Mouse (Mus musculus) forebrain, embryonic 15.5 days (tissue): Measurements from ENCODE around the gene Arhgap28. TPM values are rescaled to one million over a fixed set of nuclear protein-coding genes. Genes with fewer than 3 reads are reported as not detected.
"Not testable (repeated sequence)": the region's sequence is repeated elsewhere in the genome, so short reads cannot be mapped to it uniquely, and the experiment has no call there.

Experiments
- ATAC-seq: fragments of 200-750 bp; cut with Nextera tagmentation; replicated peaks from 2 replicates; pipeline ENCODE4 v1.8.0; 2017; ENCODE audit warnings: mild to moderate bottlenecking, moderate TSS enrichment, moderate library complexity
- H3K27ac ChIP-seq: fragments of 300-500 bp; sonication (generic); replicated peaks from 2 replicates; pipeline ENCODE4 v1.5.1; 2015; ENCODE audit warnings: mild to moderate bottlenecking, inconsistent platforms
- H3K27me3 ChIP-seq: fragments of 300-500 bp; sonication (generic); 2 replicates; pipeline ENCODE4 v1.6.1; 2015; ENCODE audit warnings: inconsistent platforms
- H3K36me3 ChIP-seq: fragments of 300-500 bp; sonication (generic); 2 replicates; pipeline ENCODE4 v1.6.1; 2015; ENCODE audit warnings: mild to moderate bottlenecking, inconsistent platforms
- H3K4me1 ChIP-seq: fragments of 300-500 bp; sonication (generic); 2 replicates; pipeline ENCODE4 v1.6.1; 2015; ENCODE audit warnings: inconsistent platforms
- H3K4me2 ChIP-seq: fragments of 300-500 bp; sonication (generic); replicated peaks from 2 replicates; pipeline ENCODE4 v1.6.1; 2015; ENCODE audit warnings: mild to moderate bottlenecking, inconsistent platforms
- H3K4me3 ChIP-seq: fragments of 300-500 bp; sonication (generic); 2 replicates; pipeline ENCODE4 v1.5.1; 2015; ENCODE audit warnings: mild to moderate bottlenecking, inconsistent platforms
- H3K9ac ChIP-seq: fragments of 300-500 bp; sonication (generic); replicated peaks from 2 replicates; pipeline ENCODE4 v1.6.1; 2015; ENCODE audit warnings: mild to moderate bottlenecking, inconsistent platforms
- H3K9me3 ChIP-seq: fragments of 300-500 bp; sonication (generic); 2 replicates; pipeline ENCODE4 v1.6.1; 2016; ENCODE audit warnings: inconsistent platforms
- WGBS: fragments of 180-500 bp; shearing (Covaris S2); methylation state at CpG from one replicate; pipeline ENCODE4 v1.1.7; 2015; ENCODE audit warnings: mixed read lengths; 5-methylcytosine and 5-hydroxymethylcytosine counted together
- polyA plus RNA-seq: library from polyadenylated mRNA; unstranded; fragments of >200 nt; fragmentation: Nextera tagmentation; extraction: Ambion mirVana; gene quantifications from 2 replicates; pipeline ENCODE4 v1.2.1, GENCODE M21; 2015

The Arhgap28 gene
- polyA plus RNA-seq, 1 experiment from 2014 or later: 5.7 TPM

DNA sequence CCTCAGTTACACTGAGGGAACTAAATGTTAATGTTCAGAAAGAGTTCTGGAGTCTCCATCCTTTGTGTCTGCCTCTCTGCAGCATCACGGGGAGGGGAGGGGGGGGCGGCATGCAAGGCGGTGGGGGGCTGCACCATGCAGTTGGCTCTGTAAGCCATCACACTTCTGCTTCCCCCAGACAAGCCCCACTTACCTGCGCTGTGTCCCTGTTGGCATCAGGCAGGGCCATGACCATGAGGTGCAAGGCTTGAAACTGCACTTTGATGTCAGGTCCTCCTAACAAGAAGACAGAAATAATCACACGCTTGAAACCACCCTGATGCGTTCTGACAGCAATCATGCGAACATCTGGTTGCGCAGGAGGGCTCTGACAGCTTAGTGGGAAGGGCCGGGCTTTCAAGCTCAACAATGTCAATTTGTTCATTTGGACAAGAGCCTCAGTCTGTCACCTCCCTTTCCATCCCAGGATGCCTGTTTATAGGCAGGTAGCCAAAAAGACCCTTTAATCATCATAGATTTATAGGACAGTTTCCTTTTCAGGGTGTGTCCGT is 142.8 kb downstream of the Arhgap28 start:
- H3K4me1 ChIP-seq: 0 out of 2 replicates have a peak, but pooled peaks cover 4% of the 10 kb centered on the region
- H3K9ac ChIP-seq: no peak overlapping the region
- no peaks in the 10 kb centered on the region for H3K27me3 ChIP-seq
- H3K4me2 ChIP-seq: no peak overlapping the region
- no peak overlapping the region for H3K27ac ChIP-seq
- no peak overlapping the region for H3K4me3 ChIP-seq
- 78% methylated on average over 10 of the region's 10 CpGs for WGBS
- no peaks in the 10 kb centered on the region for H3K36me3 ChIP-seq
- peak; percentile 12; the same call in 1 of the 2 replicates for ATAC-seq
- H3K9me3 ChIP-seq: no peaks in the 10 kb centered on the region

DNA sequence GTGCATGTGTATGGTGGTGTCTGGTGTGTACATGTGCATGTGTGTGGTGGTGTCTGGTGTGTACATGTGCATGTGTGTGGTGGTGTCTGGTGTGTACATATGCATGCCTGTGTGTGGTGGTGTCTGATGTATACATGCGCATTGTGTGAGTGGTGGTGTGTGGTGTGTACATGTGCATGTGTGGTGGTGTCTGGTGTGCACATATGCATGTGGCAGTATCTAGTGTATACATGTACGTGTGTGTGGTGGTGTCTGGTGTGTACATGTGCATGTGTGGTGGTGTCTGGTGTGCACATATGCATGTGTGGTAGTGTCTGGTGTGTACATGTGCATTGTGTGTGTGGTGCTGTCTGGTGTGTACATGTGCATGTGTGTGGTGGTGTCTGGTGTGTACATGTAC is 162.4 kb downstream of the Arhgap28 start:
- ATAC-seq: not testable (repeated sequence)

DNA sequence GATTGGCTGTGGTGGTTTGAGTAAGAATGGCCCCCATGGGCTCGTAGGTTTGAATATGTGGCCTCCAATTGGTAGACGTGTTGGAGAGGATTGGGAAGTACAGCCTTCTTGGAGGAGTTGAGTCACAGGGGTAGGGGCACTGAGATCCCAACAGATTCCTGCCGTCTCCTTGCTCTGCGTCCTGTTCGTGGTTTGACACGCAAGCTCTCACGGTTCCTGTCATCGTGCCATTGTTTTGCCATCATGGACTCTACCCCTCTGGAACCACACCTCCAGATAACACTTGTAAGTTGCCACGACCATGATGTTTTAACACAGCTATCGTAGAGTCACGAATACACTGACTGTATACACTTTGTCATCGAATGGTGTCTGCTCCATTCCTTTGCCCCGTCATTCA is 165.0 kb downstream of the Arhgap28 start:
- Histone ChIP-seq H3K4me1 (no peaks in the 10 kb centered on the region), H3K4me2 (no peak overlapping the region), H3K9ac (no peak overlapping the region), H3K9me3 (no peaks in the 10 kb centered on the region), H3K27ac (no peak overlapping the region), H3K27me3 (no peaks in the 10 kb centered on the region), H3K4me3 (no peak overlapping the region), H3K36me3 (no peaks in the 10 kb centered on the region)
- ATAC-seq: no peak
- WGBS: 82% methylated on average over 13 of the region's 13 CpGs

More for the DNA sequence above, 162.4 kb downstream of the Arhgap28 start:
- H3K9me3 ChIP-seq, H3K27me3 ChIP-seq, H3K27ac ChIP-seq, H3K4me2 ChIP-seq, H3K9ac ChIP-seq, H3K4me1 ChIP-seq, H3K36me3 ChIP-seq, H3K4me3 ChIP-seq: not testable (repeated sequence)
- 95% methylated on average over 2 of the region's 2 CpGs for WGBS

DNA sequence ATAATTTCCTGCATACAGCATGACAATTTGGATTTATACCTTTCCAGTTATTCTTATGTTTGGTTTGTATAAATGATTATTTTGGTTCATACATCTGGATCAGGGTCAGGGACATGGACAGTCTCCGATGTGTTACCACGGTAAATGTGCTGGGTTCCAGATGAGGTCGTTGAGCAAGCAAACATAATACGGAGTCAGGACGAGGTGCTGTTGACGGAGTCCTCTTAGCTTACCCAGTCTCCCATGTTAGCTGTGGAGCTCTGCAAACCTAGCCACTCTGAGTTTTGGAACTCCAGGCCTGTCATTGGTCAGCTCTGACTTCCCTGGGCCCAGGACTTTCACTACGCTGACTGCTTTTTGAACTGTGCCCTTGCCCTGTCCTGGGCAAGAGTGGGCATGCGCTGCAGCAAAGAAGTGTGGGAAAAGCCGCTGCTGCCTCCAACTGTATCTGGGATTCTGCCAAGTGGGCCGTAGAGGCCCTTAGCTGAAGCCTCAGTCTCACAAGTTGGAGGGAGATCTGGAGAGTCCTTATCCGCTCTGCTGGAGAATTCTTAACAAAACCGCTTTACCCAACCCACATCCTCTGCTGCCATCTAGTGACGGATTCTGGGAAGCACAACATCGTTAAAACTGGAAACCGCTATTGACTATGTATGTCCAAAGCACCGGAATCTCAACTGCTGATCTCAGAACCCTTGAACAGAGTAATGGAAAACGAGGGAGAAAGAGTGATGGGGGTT is 166.4 kb downstream of the Arhgap28 start:
- no peak overlapping the region for H3K27ac ChIP-seq
- no peak overlapping the region for H3K9ac ChIP-seq
- no peak overlapping the region for H3K4me2 ChIP-seq
- H3K4me1 ChIP-seq: no peaks in the 10 kb centered on the region
- peak; percentile 86 for ATAC-seq
- H3K4me3 ChIP-seq: no peak overlapping the region
- no peaks in the 10 kb centered on the region for H3K36me3 ChIP-seq
- no peaks in the 10 kb centered on the region for H3K27me3 ChIP-seq
- no peaks in the 10 kb centered on the region for H3K9me3 ChIP-seq
- WGBS: 54% methylated on average over 17 of the region's 17 CpGs

GRCm38 (mm10) chr17:67836146-67836895 is 167.6 kb downstream of the Arhgap28 start:
- Histone ChIP-seq H3K4me3 (no peak overlapping the region), H3K27me3 (no peaks in the 10 kb centered on the region), H3K4me2 (no peak overlapping the region), H3K4me1 (no peaks in the 10 kb centered on the region), H3K9ac (no peak overlapping the region), H3K27ac (no peak overlapping the region), H3K36me3 (no peaks in the 10 kb centered on the region), H3K9me3 (no peaks in the 10 kb centered on the region)
- no peak for ATAC-seq
- WGBS: 93% methylated on average over 20 of the region's 20 CpGs

DNA sequence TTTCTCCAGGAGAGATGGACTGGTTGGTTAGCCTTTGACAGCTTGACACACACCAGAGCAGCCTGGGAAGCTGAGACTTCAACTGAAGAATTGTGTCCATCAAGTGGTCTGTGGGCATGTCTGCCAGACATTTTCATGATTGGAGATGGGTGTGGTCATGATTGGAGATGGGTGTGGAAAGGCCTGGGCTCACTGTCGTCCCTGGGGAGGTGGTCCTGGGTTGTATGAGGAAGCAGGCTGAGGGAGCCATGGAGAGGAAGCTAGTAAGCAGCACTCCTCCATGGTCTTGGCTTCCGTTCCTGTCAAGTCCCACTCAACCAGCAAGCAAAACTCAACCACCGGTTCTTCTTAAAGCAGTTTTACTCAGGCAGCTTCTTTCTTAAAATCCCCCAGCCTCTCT is 176.5 kb downstream of the Arhgap28 start:
- Histone ChIP-seq H3K4me1 (no peaks in the 10 kb centered on the region), H3K27me3 (no peaks in the 10 kb centered on the region), H3K9ac (no peak overlapping the region), H3K9me3 (no peaks in the 10 kb centered on the region), H3K27ac (no peak overlapping the region), H3K36me3 (no peaks in the 10 kb centered on the region), H3K4me2 (no peak overlapping the region), H3K4me3 (no peak overlapping the region)
- no peak for ATAC-seq
- 95% methylated on average over 3 of the region's 3 CpGs for WGBS

DNA sequence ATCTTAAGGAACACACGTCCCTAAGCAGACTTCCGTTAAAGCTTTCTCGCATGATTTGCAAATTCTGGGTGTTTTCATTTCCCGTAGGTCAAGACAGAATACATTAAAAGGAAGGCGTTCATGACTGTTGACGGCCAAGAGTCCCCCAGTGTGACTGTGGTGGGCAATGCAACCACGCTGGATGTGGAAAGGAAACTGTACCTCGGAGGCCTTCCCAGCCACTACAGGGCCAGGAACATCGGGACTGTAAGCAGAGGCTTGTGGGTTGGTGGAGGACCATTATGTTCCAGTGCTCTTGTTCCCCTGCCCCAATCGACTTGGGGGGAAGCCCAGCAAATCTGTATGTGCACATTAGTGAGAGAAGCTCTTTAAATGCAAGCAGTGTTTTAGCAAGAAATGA is 187.0 kb downstream of the Arhgap28 start:
- Histone ChIP-seq H3K36me3 (no peaks in the 10 kb centered on the region), H3K4me3 (no peak overlapping the region), H3K27ac (no peak overlapping the region), H3K9me3 (no peaks in the 10 kb centered on the region), H3K9ac (no peak overlapping the region), H3K27me3 (no peaks in the 10 kb centered on the region), H3K4me1 (no peaks in the 10 kb centered on the region), H3K4me2 (no peak overlapping the region)
- ATAC-seq: no peak
- WGBS: 95% methylated on average over 10 of the region's 10 CpGs

GRCm38 (mm10) chr17:67815720-67816119 is 188.2 kb downstream of the Arhgap28 start:
- Histone ChIP-seq H3K4me2 (no peak overlapping the region), H3K4me1 (no peaks in the 10 kb centered on the region), H3K36me3 (no peaks in the 10 kb centered on the region), H3K9ac (no peak overlapping the region), H3K27me3 (no peaks in the 10 kb centered on the region), H3K4me3 (no peak overlapping the region), H3K27ac (no peak overlapping the region), H3K9me3 (no peaks in the 10 kb centered on the region)
- 98% methylated on average over 11 of the region's 11 CpGs for WGBS
- ATAC-seq: no peak

DNA sequence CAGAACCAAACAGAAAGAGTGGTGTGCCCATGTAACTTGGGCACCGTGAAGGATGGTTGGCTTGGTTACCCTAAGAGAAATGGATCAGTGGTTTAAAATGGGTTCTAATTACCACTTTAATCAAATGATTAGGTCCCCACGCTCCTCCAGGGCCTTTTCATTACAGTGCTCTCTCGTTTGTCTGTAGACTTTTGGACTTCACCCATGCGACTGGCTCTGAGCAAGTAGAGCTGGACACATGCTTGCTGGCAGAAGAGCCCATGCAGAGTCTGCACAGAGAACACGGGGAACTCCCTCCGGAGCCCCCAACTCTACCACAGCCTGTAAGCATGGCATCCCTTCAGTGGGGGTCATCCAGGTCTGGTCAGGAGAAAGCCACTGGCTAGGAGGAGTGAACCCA is 190.3 kb downstream of the Arhgap28 start:
- Histone ChIP-seq H3K27me3 (no peaks in the 10 kb centered on the region), H3K4me2 (no peak overlapping the region), H3K27ac (no peak overlapping the region), H3K4me3 (no peak overlapping the region), H3K4me1 (no peaks in the 10 kb centered on the region), H3K9me3 (no peaks in the 10 kb centered on the region), H3K36me3 (no peaks in the 10 kb centered on the region), H3K9ac (no peak overlapping the region)
- 85% methylated on average over 6 of the region's 6 CpGs for WGBS
- ATAC-seq: no peak

GRCm38 (mm10) chr17:67809171-67809570 is 194.7 kb downstream of the Arhgap28 start:
- WGBS: 88% methylated on average over 16 of the region's 16 CpGs
- 0 out of 2 replicates have a peak, but pooled peaks cover 4% of the 10 kb centered on the region for H3K36me3 ChIP-seq

More at GRCm38 (mm10) chr17:67809171-67809570, 194.7 kb downstream of the Arhgap28 start:
- H3K4me3 ChIP-seq: no peak overlapping the region
- no peak for ATAC-seq
- no peaks in the 10 kb centered on the region for H3K27me3 ChIP-seq
- no peak overlapping the region for H3K9ac ChIP-seq
- H3K4me2 ChIP-seq: no peak overlapping the region
- no peak overlapping the region for H3K27ac ChIP-seq
- H3K4me1 ChIP-seq: no peaks in the 10 kb centered on the region
- no peaks in the 10 kb centered on the region for H3K9me3 ChIP-seq
